Mouse (Mus musculus) adrenal gland, adult 18-20 months (tissue): Measurements from ENCODE around the gene Odf4. TPM values are rescaled to one million over a fixed set of nuclear protein-coding genes. Genes with fewer than 3 reads are reported as not detected.
A peak's percentile ranks its signal among the peaks of the same experiment; 100 is the strongest.
"Not testable (repeated sequence)": the region's sequence is repeated elsewhere in the genome, so short reads cannot be mapped to it uniquely, and the experiment has no call there.

Experiments used
- DNase-seq, 2 experiments: peaks; one replicate each; pipeline ENCODE4 v3.0.0; 2021 to 2022; ENCODE audit warnings: low spot score in 2 of 2
- total RNA-seq, 2 experiments: library from RNA; stranded (reverse); gene quantifications; 1 replicate in 1 of 2; 2 replicates in 1 of 2; pipeline ENCODE4 v1.2.3; 2021

The Odf4 gene
- total RNA-seq, 2 experiments from 2014 or later = 0.46 TPM; not detected in 1

DNA sequence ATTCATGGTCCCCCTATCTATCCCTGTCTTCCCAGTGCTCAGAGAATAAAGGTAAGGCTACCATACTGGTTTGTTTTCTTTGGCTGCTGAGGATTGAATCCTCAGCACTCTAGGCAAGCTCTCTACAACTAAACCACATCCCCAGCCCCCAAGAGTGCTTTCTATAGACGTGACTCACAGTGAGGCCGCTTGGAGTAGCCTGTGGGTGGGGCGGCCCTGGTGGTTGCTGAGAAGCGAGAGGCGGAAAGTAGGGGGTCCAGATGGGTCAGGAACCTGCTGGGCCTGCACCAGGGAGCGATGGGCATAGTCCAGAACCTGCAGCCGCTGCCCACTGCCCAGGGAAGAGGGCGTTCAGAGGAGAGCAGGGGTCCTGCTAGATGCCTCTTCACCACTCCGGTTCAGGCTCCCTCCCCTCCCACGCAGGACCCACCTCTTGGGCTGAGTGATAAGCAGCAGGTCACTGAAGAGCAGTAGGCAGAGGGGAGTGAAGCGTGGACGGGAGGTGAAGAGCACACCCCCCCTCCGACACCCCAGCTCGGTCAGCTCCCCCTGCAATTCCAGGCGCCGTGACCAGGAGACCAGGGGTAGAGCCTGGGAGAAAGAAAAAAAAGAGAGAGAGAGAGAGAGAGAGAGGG is 20.0 kb upstream of the Odf4 start:
- DNase-seq = no peak

DNA sequence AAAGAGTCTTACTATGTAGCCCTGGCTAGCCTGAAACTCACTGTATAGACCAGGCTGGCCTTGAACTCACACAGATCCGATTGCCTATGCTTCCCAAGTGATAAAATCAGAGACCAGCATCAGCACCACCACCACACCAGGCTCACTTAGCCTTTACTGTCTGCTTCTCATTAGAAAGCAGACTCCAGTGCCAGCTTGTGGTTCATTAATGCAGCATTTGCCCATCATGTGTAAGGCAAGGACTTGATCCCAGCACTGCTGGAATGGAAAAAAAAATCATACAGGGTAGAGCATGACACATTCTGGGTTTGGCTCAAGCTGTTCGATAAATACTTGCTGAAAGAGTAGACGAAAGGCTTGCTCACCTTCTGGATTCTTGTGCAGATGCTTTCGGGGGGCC is 19.1 kb upstream of the Odf4 start:
- DNase-seq = no peak

GRCm38 (mm10) chr11:68945245-68945644 is 18.4 kb upstream of the Odf4 start:
- no peak for DNase-seq

DNA sequence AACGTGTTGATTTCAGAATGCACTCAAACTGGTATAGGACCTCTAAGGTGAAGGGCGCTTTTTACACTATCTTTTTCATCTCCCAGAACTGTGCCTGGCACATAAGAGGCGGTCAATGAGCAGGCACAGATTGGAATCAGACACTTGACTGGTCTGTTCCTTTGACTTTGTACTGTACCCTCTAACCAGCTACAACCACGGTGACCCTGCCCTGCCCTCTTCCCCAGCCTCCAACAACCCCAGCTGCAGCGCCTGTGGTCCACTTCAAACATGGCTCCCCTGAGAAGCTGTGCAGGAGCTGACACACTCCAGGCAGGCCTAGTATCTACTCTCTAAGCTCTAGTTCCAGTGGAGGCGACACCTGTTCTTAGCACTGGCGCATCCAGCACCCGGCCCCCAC is 15.8 kb upstream of the Odf4 start:
- no peak for DNase-seq

- DNase-seq = no peak
Measured at GRCm38 (mm10) chr11:68940516-68940915, 13.6 kb upstream of the Odf4 start.

DNA sequence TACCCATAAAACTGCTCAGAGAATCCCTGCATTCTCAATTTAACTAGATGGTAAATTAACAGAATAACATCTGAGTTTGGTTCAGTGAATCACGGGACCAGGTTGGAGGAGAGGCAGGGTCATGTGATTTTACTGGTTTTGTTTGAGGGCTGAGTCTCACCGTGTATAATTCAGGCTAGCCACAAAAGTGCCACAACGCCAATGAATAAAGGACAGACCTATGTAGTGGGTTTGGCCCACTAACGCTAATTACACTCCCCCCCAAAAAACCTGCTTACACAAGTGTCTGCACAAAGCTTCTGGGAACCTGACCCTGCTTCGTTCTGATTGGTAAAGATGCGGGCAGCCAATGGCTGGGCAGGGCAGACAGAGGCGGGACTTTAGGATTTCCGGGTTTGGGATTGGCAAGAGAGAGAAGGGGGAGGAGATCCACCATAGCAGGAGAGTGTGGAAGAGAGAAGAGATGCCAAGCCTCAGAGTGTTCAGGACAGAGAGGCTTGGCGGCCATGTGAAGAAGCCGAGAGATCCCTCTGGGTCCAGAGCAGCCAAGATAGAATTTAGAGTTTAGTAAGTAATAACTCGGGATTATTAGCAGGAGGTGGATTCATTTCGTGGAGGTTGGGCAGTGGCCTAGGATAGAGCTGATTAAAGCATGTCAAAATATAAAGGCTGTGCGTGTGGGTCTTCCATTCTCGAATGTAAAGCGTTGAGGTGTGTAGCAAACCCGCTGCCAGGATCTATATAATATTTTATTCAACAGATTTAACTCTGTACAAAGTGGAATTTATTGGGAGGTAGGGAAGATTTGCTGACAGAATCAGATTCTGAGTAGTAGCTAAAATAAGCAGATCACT is 12.8 kb upstream of the Odf4 start:
- DNase-seq = peak; percentile 66 to 72

DNA sequence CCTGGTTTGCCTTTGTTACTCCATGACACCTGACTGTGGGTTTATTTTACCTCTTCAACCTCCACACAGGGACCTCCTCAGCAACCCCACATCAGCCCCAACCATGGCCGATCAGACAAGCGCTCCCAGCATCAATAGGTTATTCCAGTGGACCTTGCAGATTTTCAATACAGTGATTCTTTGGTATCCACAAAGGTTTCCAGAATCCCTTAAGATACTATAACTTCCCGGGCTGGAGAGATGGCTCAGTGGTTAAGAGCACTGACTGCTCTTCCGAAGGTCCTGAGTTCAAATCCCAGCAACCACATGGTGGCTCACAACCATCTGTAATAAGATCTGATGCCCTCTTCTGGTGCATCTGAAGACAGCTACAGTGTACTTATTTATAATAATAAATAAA is 10.1 kb upstream of the Odf4 start:
- DNase-seq = not testable (repeated sequence)

DNA sequence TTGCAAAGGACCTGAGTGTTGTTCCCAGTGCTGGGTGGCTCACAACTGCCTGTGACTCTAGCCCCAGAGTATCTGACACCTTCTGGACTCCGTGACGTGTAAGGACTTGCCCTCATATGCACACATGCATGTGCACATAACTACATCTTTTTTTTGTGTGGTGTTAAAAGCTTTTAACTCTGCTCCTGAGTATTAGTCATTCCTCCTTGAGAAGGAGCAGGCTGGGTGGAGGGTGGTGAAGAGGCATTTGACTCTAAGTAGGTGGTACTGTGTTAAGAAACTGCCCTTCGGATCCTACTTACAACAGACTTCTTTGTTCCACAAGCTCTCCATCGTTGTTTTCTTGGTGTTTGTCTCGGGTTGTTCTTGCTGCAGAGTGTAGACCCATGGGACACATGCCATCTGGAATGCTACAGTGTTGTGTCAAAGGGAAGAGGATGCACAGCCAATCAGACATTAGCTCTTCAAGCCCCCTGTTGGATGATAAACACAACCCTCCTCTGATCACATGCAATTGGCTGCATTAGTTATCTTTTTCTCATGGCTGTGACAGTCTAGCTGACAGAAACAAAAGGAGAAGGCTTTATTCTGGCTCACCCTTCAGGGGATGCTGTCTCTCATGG is 7.1 kb upstream of the Odf4 start:
- DNase-seq = no peak

DNA sequence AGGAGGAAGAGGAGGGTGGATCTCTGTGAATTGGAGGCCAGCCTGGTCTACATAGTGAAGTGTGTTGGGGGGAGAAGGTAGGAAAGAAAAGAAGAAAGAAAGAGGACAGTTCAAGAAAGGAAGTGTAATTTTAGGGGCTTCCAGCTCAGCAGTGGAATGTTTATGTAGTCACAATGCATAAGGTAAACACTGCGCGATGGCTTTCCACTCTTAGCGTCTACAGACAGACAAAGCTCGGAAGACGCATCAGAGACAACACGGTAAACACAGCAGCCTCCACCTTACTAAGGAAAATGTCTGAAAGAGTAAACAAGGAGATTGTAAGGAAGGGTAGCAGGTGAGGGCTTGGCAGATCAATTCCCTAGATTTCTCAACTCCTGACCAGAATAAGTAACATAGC is 3.1 kb upstream of the Odf4 start:
- no peak for DNase-seq

GRCm38 (mm10) chr11:68924749-68925148 is 2.1 kb downstream of the Odf4 start:
- DNase-seq = no peak

DNA sequence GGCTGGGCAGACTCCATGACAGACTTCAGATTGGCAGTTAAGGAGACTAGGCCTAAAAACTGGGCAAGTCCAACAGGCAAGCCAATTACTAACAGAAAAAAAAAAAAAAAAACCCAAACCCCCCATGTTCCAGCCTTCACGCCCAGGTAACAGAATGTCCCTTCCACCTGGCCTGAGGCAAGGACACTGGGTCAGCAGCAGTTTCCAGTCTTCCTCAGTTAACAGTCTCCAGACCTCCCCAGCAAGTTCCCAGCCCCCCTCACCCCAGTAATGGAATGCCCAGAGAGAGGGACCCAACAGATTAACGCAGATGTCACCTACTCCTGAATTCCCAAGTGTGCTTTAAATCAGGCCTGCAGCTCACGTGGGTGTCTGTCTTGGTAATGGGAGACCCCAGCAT is 3.7 kb downstream of the Odf4 start:
- no peak for DNase-seq

- no peak for DNase-seq
Measured at GRCm38 (mm10) chr11:68914566-68914965, 12.3 kb downstream of the Odf4 start.

DNA sequence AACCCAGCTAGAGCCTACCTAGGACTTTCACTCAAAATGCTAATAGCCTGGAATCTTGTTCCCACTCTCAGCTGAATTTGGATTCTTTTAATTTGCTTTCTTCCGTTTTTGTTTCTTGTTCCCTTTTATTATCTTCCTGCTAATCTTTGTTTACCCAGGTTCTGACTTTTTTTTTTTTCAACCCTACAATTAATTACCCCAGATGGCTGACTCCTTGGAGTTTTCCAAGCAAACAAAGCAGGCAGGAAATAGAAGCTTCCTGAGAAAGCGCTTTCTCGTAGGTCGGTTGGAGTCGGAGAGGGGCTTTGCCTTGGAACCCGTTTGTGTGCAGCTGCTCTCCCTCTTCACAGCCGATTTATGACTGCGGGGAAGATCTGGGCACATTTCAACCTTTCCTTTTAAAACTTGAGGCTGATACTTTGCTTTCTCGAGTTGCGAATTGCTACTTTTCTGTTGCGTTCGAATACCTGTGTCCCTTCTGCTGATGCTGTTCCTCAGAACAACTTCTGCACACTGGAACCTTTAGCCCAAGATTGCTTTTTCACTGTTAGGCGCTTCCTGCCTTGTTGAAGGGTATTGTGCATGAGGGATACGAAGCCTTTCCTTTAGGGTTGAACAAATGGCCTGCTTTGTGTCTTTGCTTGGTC is 15.2 kb downstream of the Odf4 start:
- no peak for DNase-seq

DNA sequence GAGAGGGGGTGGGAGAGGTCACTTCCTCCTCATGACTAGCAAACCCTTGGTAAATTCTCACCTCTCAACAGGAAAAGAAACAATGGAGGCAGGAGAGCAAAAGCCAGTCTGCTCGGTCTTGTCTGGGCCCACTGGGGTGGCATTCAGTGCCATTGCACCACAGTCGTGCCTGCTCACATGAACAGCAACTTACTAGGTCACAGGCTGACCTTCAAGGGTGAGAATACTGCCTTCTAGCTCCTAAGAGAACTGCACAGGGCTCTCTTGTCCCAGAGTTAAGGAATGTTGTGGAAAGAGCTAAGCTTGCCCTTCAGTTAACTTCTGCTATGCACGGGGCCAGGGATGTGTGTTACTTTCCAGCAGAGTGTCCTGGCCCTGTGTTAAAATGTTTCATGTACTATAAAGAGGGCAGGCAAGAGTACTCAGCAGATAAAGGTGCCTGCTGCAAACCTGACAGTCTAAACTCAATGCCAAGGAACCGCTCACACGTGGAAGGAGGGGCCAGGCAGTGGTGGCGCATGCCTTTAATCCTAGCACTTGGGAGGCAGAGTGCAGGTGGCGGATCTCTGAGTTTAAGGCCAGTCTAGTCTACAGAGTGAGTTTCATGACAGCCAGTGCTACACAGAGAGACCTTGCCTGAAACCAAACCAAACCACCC is 17.9 kb downstream of the Odf4 start:
- no peak for DNase-seq

- no peak for DNase-seq
Measured at GRCm38 (mm10) chr11:68907251-68907650, 19.6 kb downstream of the Odf4 start.

DNA sequence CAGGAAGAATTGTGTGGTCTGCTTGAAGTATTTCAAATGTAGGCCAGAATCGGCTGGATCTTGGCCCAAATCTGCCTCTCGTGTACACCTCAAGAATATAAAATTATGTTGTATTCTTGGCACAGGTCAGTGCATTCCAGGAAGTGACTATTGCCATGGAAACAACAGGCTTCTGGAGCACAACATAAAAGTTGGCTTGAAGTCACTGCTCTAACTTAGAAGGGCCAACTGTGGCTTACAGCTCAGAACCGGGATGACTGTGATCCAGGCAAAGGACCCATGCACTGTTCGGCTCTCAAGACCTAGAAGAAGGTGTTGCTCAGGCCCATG is 20.5 kb downstream of the Odf4 start:
- DNase-seq = no peak

DNA sequence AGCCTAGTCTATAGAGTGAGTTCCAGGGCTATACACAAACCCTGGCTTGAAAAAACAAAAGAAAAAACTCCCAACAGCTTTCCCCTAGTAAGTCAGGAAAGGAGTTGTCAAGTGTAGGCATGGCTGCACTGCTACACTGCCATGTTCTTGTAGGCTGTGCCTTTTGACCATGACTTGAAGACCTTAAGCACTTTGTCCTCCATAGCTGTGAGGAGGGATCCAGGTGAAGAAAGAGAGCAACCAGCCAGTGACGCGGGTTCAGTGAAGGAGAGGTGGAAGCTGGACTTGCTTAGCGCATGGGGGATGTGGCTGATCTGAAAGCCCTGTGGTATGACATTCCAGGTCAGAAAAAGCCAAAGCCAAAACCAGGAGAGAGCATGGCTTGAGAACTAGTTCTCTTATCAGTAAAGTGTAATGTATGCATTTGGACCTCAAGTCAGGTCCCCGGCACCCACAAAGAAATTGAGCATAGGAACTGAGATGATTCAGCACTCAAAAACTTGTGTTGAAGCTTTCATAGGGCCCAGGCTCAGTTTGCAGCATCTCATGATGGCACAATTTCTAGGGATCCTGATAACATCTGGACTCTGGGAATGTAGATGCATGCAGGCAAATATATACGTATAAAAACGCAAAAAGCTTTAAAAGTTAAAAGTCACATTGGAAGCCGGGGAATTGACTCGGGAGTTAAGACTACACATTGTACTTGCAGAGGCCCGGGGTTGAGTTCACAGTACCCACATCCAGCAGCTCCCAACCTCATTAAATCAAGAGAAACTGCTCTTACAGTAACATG is 21.0 kb downstream of the Odf4 start:
- DNase-seq = no peak

GRCm38 (mm10) chr11:68905138-68905531 is 21.7 kb downstream of the Odf4 start:
- no peak for DNase-seq

DNA sequence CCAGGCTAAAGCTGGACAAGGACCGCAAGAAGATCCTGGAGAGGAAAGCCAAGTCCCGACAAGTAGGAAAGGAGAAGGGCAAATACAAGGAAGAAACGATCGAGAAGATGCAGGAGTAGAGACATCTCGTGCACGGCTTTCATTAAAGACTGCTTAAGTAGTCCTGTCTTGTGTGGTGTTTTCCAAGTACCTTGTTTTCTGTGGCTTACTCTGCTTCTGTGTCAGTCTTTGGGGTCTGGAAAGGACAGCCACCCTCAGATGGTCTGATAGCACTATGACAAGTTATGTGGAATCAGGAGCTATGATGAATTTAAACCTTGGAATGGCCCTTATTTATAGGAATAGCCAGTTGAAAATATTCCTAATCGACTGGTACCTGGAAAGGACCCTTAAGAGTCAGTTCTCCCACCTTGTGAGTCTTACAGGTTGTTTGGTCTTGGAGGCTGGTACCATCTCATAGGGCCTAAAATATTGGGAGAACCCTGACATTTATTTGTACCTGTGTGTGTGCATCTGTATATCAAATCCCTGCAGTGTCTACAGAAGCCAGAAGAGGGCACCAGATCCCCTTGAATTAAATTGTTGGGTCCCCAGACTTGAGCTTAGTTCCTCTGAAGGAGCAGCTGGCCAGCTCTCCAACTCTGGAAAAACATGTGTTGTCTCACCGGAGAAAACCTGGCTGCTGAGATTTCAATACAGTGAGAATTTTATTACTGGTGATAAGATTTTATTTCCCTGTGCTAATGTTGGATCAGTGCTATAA is 22.3 kb downstream of the Odf4 start:
- peak; percentile 66 to 67 for DNase-seq

DNA sequence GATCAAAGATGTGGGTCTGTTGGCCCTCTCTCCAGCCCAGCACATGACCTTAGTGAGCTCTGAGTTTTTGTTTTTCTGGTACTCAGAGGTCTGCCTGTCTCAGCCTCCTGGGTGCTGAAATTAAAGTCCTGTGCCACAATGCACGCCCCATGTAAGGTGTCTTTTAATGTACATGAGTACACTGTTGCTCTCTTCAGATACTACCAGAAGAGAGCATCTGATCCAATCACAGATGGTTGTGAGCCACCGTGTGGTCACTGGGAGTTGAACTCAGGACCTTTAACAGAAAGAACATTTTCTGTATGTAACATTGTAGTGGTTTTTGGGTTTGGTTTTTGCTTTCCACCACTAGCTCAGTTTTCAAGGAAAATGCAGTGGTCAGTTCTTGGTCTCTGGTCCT is 23.1 kb downstream of the Odf4 start:
- no peak for DNase-seq
